Mouse (Mus musculus) erythroblast, embryonic 14.5 days (primary cell): Measurements from ENCODE around the gene Myl7. TPM values are rescaled to one million over a fixed set of nuclear protein-coding genes. Genes with fewer than 3 reads are reported as not detected.

Source experiments
- H3K27me3 ChIP-seq: 2 replicates; pipeline ENCODE4 v1.6.1; 2012; ENCODE audit warnings: inconsistent platforms; ENCODE audit not compliant: control insufficient read depth
- H3K36me3 ChIP-seq: 2 replicates; pipeline ENCODE4 v1.6.1; 2012; ENCODE audit warnings: mild to moderate bottlenecking, inconsistent platforms; ENCODE audit not compliant: control insufficient read depth
- H3K4me1 ChIP-seq: 2 replicates; pipeline ENCODE4 v1.6.1; 2012; ENCODE audit warnings: inconsistent platforms; ENCODE audit not compliant: control insufficient read depth
- H3K4me3 ChIP-seq: replicated peaks from 2 replicates; pipeline ENCODE3; 2012; ENCODE audit warnings: moderate library complexity, mild to moderate bottlenecking, inconsistent platforms
- H3K9me3 ChIP-seq: 2 replicates; pipeline ENCODE4 v1.6.1; 2012; ENCODE audit warnings: low read length, inconsistent platforms, mixed read lengths; ENCODE audit not compliant: control insufficient read depth
- GATA1 ChIP-seq: IDR thresholded peaks from 2 replicates; pipeline ENCODE4 v1.6.1; 2012; ENCODE audit warnings: low read length, inconsistent platforms, mixed read lengths
- TAL1 ChIP-seq: IDR thresholded peaks from 3 replicates; pipeline ENCODE4 v1.6.1; 2012; ENCODE audit warnings: low read length, inconsistent platforms, mixed read lengths
- polyA plus RNA-seq: library from polyadenylated mRNA; stranded (reverse); fragments of >175 nt; gene quantifications from 2 replicates; pipeline ENCODE4 v1.2.3, GENCODE M21; 2012

Gene Myl7
- polyA plus RNA-seq, 1 experiment, result 0.56 TPM

DNA sequence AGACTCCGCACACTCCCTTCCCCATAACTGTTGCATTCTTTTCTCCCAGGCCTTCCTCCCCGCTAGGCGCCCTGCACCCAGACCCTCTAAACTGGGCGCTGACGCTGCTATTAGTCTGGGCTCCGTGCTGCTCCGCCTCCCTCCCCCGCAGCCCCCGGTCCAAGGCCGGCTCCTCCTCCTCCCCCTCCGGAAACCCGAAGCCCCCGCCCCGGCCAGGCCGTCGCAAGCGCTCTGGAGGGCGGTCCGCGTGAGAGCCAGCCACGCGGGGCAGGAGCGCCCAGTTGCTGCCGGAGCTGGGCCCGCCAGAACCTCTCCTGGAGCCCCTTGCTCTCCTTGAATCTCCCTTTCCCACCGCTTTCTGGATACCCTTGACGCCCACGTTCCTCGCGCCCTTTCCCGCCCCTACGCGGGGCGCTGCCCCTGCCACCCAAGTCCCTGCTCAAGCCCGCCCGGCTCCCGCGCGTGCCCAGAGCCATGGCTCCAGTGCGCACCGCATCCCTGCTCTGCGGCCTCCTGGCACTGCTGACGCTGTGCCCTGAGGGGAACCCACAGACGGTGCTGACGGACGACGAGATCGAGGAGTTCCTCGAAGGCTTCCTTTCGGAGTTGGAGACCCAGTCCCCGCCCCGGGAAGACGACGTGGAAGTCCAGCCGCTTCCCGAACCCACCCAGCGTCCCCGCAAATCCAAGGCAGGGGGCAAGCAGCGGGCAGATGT is 36.7 kb downstream of the Myl7 start, which contains the start of gene Aebp1:
Gene Aebp1 (plus strand): TSS at position 270 of the 716 bp plus-strand sequence.
- peaks cover 9% of the 10 kb centered on the region for H3K9me3 ChIP-seq
- TF ChIP-seq TAL1 (no peak), GATA1 (no peak)
- peaks cover 33% of the 10 kb centered on the region for H3K27me3 ChIP-seq
- H3K36me3 ChIP-seq, result no peaks in the 10 kb centered on the region; the same call in 1 of the 2 replicates
- peak within 1 kb of the TSS; percentile 44 for H3K4me3 ChIP-seq
- no peaks in the 10 kb centered on the region for H3K4me1 ChIP-seq

DNA sequence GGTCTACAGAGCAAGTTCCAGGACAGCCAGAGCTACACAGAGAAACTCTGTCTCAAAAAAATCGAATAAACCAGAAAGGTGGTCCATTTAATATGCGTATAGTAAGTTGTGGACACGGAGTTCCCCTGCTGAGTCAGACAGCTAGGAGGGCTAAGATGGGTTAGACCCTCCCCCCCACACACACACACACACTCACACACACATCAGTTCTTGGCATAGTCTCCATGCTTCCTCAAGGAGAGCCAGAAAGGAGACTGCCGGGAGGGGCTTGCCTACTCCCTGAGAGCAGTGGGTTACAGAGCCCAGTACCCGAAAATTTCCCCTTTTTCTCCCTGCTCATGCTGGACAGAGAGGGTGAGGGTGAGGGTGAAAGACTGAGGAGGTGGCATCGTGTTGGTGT is 37.9 kb downstream of the Myl7 start:
- Histone ChIP-seq H3K4me3 (no peak overlapping the region), H3K9me3 (peaks cover 9% of the 10 kb centered on the region), H3K4me1 (no peaks in the 10 kb centered on the region), H3K36me3 (no peaks in the 10 kb centered on the region), H3K27me3 (peaks cover 33% of the 10 kb centered on the region)
- no peak for TF ChIP-seq GATA1
- TF ChIP-seq TAL1, result no peak

DNA sequence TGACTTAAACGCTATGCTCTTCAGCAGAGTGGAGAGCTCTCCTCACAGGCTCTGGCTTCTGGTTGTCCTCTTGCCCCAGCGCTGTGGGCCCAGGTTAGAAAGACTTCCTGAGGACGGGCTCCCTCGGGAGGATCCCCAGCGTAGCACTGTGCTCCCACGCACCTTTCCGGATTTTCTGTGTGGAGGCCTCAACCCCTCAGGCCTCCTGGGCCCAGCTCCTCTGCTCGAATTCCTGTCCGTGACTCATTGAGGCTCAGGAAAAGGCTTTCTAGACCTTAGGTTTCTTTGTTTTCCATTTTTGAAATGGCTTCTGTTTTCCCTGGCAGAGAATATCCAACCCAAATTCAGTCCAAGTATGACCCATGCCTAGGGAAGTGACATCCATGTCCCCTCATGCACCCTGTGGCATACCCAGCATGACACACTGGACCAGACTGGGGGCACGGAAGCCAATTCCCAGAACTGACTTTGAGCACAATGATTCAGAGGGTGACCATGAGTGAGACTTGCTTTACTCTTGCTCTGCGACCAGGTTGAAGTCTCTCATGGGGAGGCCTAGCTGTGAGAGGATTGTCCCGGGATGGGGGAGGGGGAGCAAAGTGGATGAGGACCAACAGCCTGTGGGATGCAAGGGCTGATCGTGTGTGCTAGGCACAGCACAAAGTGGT is 38.6 kb downstream of the Myl7 start:
- TF ChIP-seq GATA1, result no peak
- TF ChIP-seq TAL1, result no peak
- no peaks in the 10 kb centered on the region for H3K4me1 ChIP-seq
- H3K4me3 ChIP-seq, result no peak overlapping the region
- no peaks in the 10 kb centered on the region for H3K36me3 ChIP-seq
- peaks cover 33% of the 10 kb centered on the region for H3K27me3 ChIP-seq
- peaks cover 9% of the 10 kb centered on the region for H3K9me3 ChIP-seq

DNA sequence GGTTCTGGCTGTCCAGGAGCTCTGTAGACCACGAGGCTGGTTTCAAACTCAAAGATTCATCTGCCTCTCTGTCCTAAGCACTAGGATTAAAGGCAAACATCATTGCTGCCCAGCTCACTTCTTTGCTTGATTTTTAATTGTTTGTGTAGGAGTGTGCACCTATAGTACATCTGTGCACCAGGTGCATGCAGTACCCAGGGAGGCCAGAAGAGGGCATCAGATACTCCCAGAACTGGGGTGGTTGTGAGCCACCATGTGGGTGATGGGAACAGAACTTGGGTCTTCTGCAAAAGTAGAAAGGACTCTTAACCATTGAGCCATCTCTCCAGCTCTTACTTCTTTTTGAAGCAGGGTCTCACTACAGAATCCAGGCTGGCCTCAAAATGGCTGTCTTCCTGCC is 39.9 kb downstream of the Myl7 start:
- Histone ChIP-seq H3K4me3 (no peak overlapping the region), H3K4me1 (no peaks in the 10 kb centered on the region), H3K9me3 (peaks cover 9% of the 10 kb centered on the region), H3K36me3 (no peaks in the 10 kb centered on the region), H3K27me3 (peaks cover 33% of the 10 kb centered on the region)
- TF ChIP-seq TAL1 (no peak), GATA1 (no peak)

DNA sequence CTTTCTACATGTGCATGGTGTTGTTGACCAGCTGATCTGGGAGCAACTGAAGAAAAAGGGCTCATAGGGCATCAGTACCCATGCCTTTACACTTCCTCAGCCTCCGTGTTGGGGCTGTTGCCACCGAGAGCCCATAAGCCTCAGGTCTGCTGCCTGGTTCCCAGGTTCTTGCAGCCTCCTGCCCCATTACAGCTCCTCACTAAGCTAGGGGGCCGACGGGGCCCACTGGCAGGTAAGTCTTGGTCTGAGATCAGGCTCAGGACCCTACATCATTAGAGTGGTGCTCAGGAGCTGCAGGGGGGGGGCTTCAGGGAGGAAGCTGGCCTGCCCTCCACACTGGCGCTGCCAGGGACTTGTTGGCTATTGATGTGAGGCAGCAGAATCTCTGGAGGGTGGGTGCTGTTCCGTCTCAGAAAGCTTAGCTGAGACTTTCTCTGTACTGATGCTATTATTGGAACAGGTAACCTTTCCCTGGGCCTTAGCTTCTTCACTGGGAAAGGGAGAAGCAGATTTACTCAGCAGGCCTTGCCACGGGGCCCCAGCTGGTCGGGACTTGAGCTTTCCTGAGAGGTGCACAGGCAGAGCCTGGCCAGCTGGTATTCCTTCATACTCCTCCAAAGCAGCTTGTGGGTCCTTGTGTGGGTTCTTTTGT is 42.0 kb downstream of the Myl7 start:
- H3K4me1 ChIP-seq, result no peaks in the 10 kb centered on the region
- H3K4me3 ChIP-seq, result no peak overlapping the region
- H3K36me3 ChIP-seq, result no peaks in the 10 kb centered on the region
- H3K9me3 ChIP-seq, result peaks cover 9% of the 10 kb centered on the region
- TF ChIP-seq GATA1, result no peak
- H3K27me3 ChIP-seq, result peaks cover 16% of the 10 kb centered on the region

DNA sequence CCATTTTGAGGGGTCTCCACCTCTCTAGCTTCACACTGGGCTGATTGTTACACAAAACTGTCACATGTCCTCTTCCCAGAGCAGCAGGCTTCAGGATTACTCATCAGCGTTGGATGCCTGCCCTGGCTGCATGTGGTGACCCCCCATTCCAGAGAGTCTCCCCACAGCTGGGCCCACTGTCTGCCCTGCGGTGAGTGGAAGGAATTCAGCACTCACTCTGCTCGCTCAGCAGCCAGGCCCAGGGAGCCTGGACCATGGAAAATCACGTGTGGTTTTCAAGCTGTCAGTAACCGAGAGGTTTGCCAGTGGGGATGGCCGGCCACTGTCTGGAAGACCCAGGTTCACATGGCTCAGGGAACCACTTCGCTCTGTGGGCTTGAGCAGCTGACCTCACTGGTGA is 42.7 kb downstream of the Myl7 start:
- peaks cover 9% of the 10 kb centered on the region for H3K9me3 ChIP-seq
- no peaks in the 10 kb centered on the region for H3K4me1 ChIP-seq
- H3K36me3 ChIP-seq, result no peaks in the 10 kb centered on the region
- H3K27me3 ChIP-seq, result peaks cover 9% of the 10 kb centered on the region
- no peak for TF ChIP-seq GATA1
- TF ChIP-seq TAL1, result no peak
- H3K4me3 ChIP-seq, result no peak overlapping the region

DNA sequence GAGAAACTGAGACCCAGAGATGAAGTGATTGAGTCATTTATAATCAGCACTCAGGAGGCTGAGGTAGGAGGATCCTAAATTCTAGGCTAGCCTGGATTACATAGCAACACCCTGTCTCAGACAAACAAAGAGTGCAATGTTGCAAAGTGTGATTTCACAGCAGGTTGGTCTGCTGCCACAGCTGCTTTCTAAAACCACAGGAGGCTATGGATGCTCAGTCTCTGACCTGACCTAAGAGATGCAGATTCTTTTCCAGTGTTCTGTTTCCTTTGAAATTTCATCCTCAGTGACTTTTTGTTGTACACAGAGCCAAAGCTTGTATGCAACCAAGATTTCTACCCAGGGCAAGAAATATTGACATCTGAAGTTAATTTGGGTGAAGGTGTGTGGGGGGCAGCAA is 43.1 kb downstream of the Myl7 start:
- H3K27me3 ChIP-seq, result peaks cover 5% of the 10 kb centered on the region
- peaks cover 9% of the 10 kb centered on the region for H3K9me3 ChIP-seq
- H3K4me1 ChIP-seq, result no peaks in the 10 kb centered on the region
- TF ChIP-seq TAL1, result no peak
- no peak for TF ChIP-seq GATA1
- no peaks in the 10 kb centered on the region for H3K36me3 ChIP-seq
- no peak overlapping the region for H3K4me3 ChIP-seq

DNA sequence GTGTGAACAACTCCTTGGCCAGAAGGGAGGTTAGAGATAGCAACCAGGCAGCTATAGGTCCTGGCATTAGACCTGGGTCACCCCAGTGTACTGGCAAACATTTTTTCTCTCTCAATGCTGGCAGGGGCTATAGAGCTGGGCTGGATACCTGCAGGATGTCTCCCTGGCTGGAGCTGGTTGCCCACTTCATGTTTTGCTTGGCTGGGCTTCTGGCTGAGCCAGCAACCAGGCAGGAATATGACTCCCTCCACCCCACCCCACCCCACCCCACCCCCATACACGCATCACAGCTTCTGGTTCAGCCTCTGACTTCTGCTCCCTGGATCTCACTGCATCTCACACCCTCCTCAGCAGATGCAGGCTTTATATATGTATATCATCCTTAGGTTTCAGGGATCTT is 46.3 kb downstream of the Myl7 start:
- Histone ChIP-seq H3K4me3 (no peak overlapping the region), H3K27me3 (no peaks in the 10 kb centered on the region), H3K9me3 (no peaks in the 10 kb centered on the region), H3K4me1 (no peaks in the 10 kb centered on the region), H3K36me3 (no peaks in the 10 kb centered on the region)
- TF ChIP-seq TAL1 (no peak), GATA1 (no peak)

DNA sequence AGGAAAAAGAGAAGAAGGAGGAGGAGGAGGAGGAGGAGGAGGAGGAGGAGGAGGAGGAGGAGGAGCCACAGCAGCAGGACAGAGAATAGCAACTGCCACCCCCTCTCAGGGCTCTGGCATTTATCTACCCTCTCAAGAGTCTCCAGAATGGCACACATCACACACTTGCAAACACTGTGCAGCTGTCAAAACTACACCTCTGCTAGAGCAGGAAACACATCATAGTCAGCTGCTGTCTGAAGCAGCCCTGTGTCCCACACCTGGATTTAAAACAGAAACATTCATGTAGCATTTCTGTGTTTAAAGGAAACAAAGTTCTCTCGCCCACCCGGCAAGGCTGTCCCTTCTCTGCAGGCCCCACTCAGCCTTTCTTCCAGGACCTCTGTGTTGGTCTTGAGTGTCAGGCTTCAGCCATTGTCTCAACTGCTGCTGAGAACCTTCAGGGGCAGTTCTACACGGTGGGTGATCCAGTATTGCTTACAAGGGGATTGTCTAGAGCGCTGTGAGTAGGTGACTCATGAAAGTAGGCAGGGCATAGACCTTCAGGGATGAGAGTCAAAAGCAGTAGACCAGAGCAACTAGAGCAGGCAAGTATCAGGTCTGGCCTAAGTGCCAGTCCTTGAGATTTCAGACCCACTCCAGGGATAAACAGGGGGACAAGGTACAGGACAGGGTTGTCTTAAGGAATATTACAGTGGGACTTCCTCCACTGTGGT is 47.4 kb downstream of the Myl7 start:
- TF ChIP-seq TAL1 (no peak), GATA1 (no peak)
- H3K36me3 ChIP-seq, result no peaks in the 10 kb centered on the region

More for the DNA sequence above, 47.4 kb downstream of the Myl7 start:
- no peaks in the 10 kb centered on the region for H3K4me1 ChIP-seq
- no peaks in the 10 kb centered on the region for H3K27me3 ChIP-seq
- H3K4me3 ChIP-seq, result no peak overlapping the region
- H3K9me3 ChIP-seq, result peaks cover 2% of the 10 kb centered on the region; the same call in 1 of the 2 replicates
